Mouse (Mus musculus) erythroblast, embryonic 14.5 days (primary cell): Measurements from ENCODE around the gene Gper1.

Experiments used
- GATA1 ChIP-seq: IDR thresholded peaks from 2 replicates; pipeline ENCODE4 v1.6.1; 2012; ENCODE audit warnings: low read length, inconsistent platforms, mixed read lengths
- TAL1 ChIP-seq: IDR thresholded peaks from 3 replicates; pipeline ENCODE4 v1.6.1; 2012; ENCODE audit warnings: low read length, inconsistent platforms, mixed read lengths

DNA sequence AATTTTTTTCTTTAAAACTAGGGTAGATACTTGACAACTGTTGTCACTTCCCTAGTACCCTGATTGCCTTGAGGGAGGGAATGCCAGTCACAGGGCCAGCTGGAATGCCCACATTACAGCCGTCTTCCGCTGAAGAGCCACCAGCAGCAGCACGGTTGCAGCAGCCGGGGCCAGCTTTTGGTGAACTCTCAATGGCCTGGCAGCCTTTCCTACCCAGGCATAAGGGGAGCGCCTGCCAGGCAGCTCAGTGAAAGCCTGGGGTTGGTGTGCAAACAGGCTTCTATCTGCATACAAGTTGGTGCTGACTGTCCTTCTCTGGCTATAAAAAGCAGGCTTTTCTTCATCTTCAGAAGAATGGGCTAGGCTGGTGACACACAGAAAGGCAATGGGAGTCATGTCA is 17.5 kb downstream of the Gper1 start:
- TF ChIP-seq TAL1 (no peak), GATA1 (no peak)
